42 mouse cellular contexts compared by ENCODE assay signal in genomic region chr15:78157824-78158223, GRCm38 (mm10). TPM values are rescaled to one million over a fixed set of nuclear protein-coding genes. Genes with fewer than 3 reads are reported as not detected.
"Had no signal": no experiment of that assay in that cellular context is flagged by ENCODE, and none has a peak within 500 bp of the region (broad histone marks: within the 10 kb centered on the region; RNA-seq: fewer than 3 reads in every experiment).

No protein-coding gene starts in this region.

- H3K27me3 ChIP-seq: hindbrain, embryonic 12.5 days; hindbrain, embryonic 13.5 days; hindbrain, embryonic 15.5 days; intestine, embryonic 15.5 days; kidney, embryonic 15.5 days had no signal

- H3K4me2 ChIP-seq: heart, embryonic 12.5 days; heart, embryonic 13.5 days; heart, embryonic 15.5 days; hindbrain, embryonic 12.5 days; hindbrain, embryonic 13.5 days; hindbrain, embryonic 14.5 days; hindbrain, embryonic 15.5 days; intestine, embryonic 15.5 days; kidney, embryonic 15.5 days had no signal

- H3K36me3 ChIP-seq: heart, embryonic 12.5 days; heart, embryonic 15.5 days; hindbrain, embryonic 15.5 days; intestine, embryonic 15.5 days had no signal

- H3K27ac ChIP-seq: heart, embryonic 13.5 days; heart, embryonic 15.5 days; hindbrain, embryonic 10.5 days; hindbrain, embryonic 12.5 days; hindbrain, embryonic 13.5 days; hindbrain, embryonic 14.5 days; hindbrain, embryonic 15.5 days; intestine, embryonic 15.5 days; kidney, embryonic 15.5 days; kidney, postnatal 0 days; layer of hippocampus, adult 2 months; left cerebral cortex, adult 2 months had no signal

- ATAC-seq: hindbrain, embryonic 16.5 days; inflammation-experienced regulatory T-cells, adult 6 months; intestine, embryonic 15.5 days; intestine, embryonic 16.5 days; intestine, postnatal 0 days had no signal

- DNase-seq: heart, postnatal 10 days; heart, postnatal 14 days; heart, postnatal 36 days; heart, postnatal 4 days; kidney, adult 11 months; kidney, adult 18-20 months; kidney, adult 2 months; kidney, adult 8-10 months; kidney, adult 9 months; kidney, postnatal 10 days; kidney, postnatal 14 days; kidney, postnatal 25 days; kidney, postnatal 36 days; kidney, postnatal 4 days; layer of hippocampus, adult 9-11 months; layer of hippocampus, postnatal 36 days had no signal

- H3K4me1 ChIP-seq: heart, embryonic 12.5 days; heart, embryonic 13.5 days; heart, embryonic 15.5 days; intestine, embryonic 15.5 days; kidney, embryonic 15.5 days had no signal

- H3K9ac ChIP-seq: heart, embryonic 12.5 days; heart, embryonic 13.5 days; heart, embryonic 15.5 days; hindbrain, embryonic 12.5 days; hindbrain, embryonic 13.5 days; hindbrain, embryonic 14.5 days; hindbrain, embryonic 15.5 days; intestine, embryonic 15.5 days; kidney, embryonic 15.5 days had no signal

- H3K4me3 ChIP-seq: heart, embryonic 12.5 days; heart, embryonic 13.5 days; heart, embryonic 15.5 days; hindbrain, embryonic 10.5 days; hindbrain, embryonic 12.5 days; hindbrain, embryonic 13.5 days; hindbrain, embryonic 15.5 days; intestine, embryonic 15.5 days; kidney, embryonic 15.5 days; layer of hippocampus, adult 2 months; left cerebral cortex, adult 2 months had no signal

- H3K9me3 ChIP-seq: heart, embryonic 12.5 days; heart, embryonic 13.5 days; heart, embryonic 15.5 days; hindbrain, embryonic 10.5 days; hindbrain, embryonic 12.5 days; hindbrain, embryonic 13.5 days; hindbrain, embryonic 15.5 days; intestine, embryonic 15.5 days; kidney, embryonic 15.5 days had no signal

RNA-seq across cellular contexts. Expression of gene Cacng2, which starts 38.0 kb away (rescaled TPM):
- total RNA-seq: heart, postnatal 10 days; heart, postnatal 14 days; heart, postnatal 25 days; heart, postnatal 36 days; heart, postnatal 4 days; hematopoietic stem cell, adult 5-6 weeks had no signal
- polyA plus RNA-seq: heart, embryonic 12.5 days; heart, embryonic 13.5 days; heart, embryonic 14.5 days; heart, embryonic 15.5 days; heart, embryonic 16.5 days; heart, postnatal 0 days; inflammation-experienced regulatory T-cells, adult 6 months; kidney, embryonic 14.5 days; kidney, embryonic 16.5 days; kidney, postnatal 0 days; large intestine, adult 2 months had no signal

RNA-seq across cellular contexts. Expression of gene Pvalb, which starts 48.4 kb away (rescaled TPM):
- total RNA-seq: heart, postnatal 10 days; hematopoietic stem cell, adult 5-6 weeks had no signal
- polyA plus RNA-seq: inflammation-experienced regulatory T-cells, adult 6 months; intestine, embryonic 14.5 days; intestine, embryonic 15.5 days; intestine, embryonic 16.5 days; intestine, postnatal 0 days; kidney, embryonic 14.5 days; kidney, embryonic 15.5 days had no signal
